Mouse (Mus musculus) spleen, adult 2 months (tissue): Measurements from ENCODE around the gene Zbtb1.

ENCODE experiments used
- CTCF ChIP-seq: fragments of 200-500 bp; IDR thresholded peaks from 2 replicates; pipeline ENCODE4 v1.5.1; 2011; ENCODE audit warnings: mild to moderate bottlenecking, inconsistent platforms; ENCODE audit not compliant: insufficient read depth, insufficient read length, insufficient replicate concordance; ENCODE audit errors: extremely low read depth
- POLR2A ChIP-seq: fragments of 200-500 bp; IDR thresholded peaks from 2 replicates; pipeline ENCODE4 v1.6.1; 2011; ENCODE audit warnings: low read depth, low read length, inconsistent platforms

DNA sequence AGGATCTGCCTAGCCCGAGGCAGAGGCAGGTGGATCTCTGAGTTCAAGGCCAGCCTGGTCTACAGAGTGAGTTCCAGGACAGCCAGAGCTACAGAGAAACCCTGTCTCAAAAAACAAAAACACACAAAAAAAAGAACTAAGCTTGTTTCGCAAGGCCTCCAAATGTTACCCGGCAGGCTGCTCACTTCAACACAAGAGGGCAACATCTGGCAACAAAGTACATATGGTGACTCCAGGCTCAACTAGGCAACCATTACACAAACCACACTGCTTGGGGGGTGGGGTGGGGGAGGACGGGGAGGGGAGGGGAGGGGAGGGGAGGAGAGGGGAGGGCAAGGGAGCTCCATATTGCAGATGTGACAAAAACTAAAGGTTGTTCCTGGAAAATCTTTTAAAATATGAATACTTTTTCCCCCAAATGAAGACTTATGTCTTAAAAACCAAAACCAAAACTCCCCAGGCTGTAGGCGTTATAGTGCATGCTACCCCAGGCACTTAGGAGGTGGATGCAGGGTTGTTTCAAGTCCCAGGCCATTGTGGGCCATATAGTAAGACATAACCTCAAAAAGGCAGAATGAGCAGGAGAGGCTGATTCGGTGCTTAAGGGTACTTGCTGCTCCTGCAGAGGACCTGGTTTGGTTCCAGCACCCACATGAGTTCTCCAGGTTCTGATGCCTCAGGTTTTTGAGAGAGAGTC, 24.2 kb upstream of the Zbtb1 start:
- TF ChIP-seq POLR2A (no peak), CTCF (peak; percentile 47; the same call in 1 of the 2 replicates)
